Mouse (Mus musculus) olfactory bulb, adult 2 months (tissue): ENCODE measurements around the gene Nfasc.

Experiments used
- CTCF ChIP-seq: fragments of 200-500 bp; IDR thresholded peaks from 2 replicates; pipeline ENCODE4 v1.5.1; 2012; ENCODE audit warnings: low read depth, mild to moderate bottlenecking, low read length, moderate library complexity; ENCODE audit not compliant: insufficient read depth
- POLR2A ChIP-seq: fragments of 200-500 bp; IDR thresholded peaks from 2 replicates; pipeline ENCODE4 v1.6.1; 2012; ENCODE audit warnings: mild to moderate bottlenecking, low read depth, low read length, moderate library complexity; ENCODE audit not compliant: insufficient read depth

GRCm38 (mm10) chr1:132523048-132523447 lies 218.5 kb downstream of the Nfasc start:
- TF ChIP-seq CTCF (no peak), POLR2A (no peak)
